Mouse (Mus musculus): ENCODE results near the gene 6030458C11Rik.

6030458C11Rik gene

GRCm38 (mm10) chr15:12824197-12824952 is at the start of gene 6030458C11Rik, which contains the start of gene Drosha:
Gene 6030458C11Rik, minus strand, starts transcription at chr15:12824649.
Gene Drosha, plus strand, starts transcription at chr15:12824815.
- DNase-seq (ENCODE audit: low read depth, low spot score): peak; percentile 100

- DNase-seq (ENCODE audit: low read depth, low spot score): no peak
These were observed 42.8 kb upstream of the 6030458C11Rik start for GRCm38 (mm10) chr15:12867269-12867668.

GRCm38 (mm10) chr15:12865595-12866314 is 41.3 kb upstream of the 6030458C11Rik start:
- no peak for DNase-seq (ENCODE audit: low read depth, low spot score)

GRCm38 (mm10) chr15:12863669-12864068 is 39.2 kb upstream of the 6030458C11Rik start:
- DNase-seq (ENCODE audit: low read depth, low spot score): peak; percentile 13

GRCm38 (mm10) chr15:12862061-12862460 is 37.6 kb upstream of the 6030458C11Rik start:
- peak; percentile 23 for DNase-seq (ENCODE audit: low read depth, low spot score)

GRCm38 (mm10) chr15:12858645-12859044 is 34.2 kb upstream of the 6030458C11Rik start:
- no peak for DNase-seq (ENCODE audit: low read depth, low spot score)

GRCm38 (mm10) chr15:12857840-12858516 is 33.5 kb upstream of the 6030458C11Rik start:
- DNase-seq (ENCODE audit: low read depth, low spot score): no peak

GRCm38 (mm10) chr15:12856780-12857179 is 32.3 kb upstream of the 6030458C11Rik start:
- no peak for DNase-seq (ENCODE audit: low read depth, low spot score)

GRCm38 (mm10) chr15:12853471-12853870 is 29.0 kb upstream of the 6030458C11Rik start:
- no peak for DNase-seq (ENCODE audit: low read depth, low spot score)

- no peak for DNase-seq (ENCODE audit: low read depth, low spot score)
These were observed 24.9 kb upstream of the 6030458C11Rik start for GRCm38 (mm10) chr15:12849373-12849772.

- DNase-seq (ENCODE audit: low read depth, low spot score): peak; percentile 80
These were observed 23.9 kb upstream of the 6030458C11Rik start for GRCm38 (mm10) chr15:12848196-12848975.

- no peak for DNase-seq (ENCODE audit: low read depth, low spot score)
These were observed 18.4 kb upstream of the 6030458C11Rik start for GRCm38 (mm10) chr15:12842833-12843232.

GRCm38 (mm10) chr15:12840737-12841136 is 16.3 kb upstream of the 6030458C11Rik start:
- no peak for DNase-seq (ENCODE audit: low read depth, low spot score)

GRCm38 (mm10) chr15:12834231-12834630 is 9.8 kb upstream of the 6030458C11Rik start:
- no peak for DNase-seq (ENCODE audit: low read depth, low spot score)

GRCm38 (mm10) chr15:12833385-12833784 is 8.9 kb upstream of the 6030458C11Rik start:
- DNase-seq (ENCODE audit: low read depth, low spot score): no peak

GRCm38 (mm10) chr15:12832599-12832998 is 8.2 kb upstream of the 6030458C11Rik start:
- no peak for DNase-seq (ENCODE audit: low read depth, low spot score)

GRCm38 (mm10) chr15:12829878-12830277 is 5.4 kb upstream of the 6030458C11Rik start:
- no peak for DNase-seq (ENCODE audit: low read depth, low spot score)

- no peak for DNase-seq (ENCODE audit: low read depth, low spot score)
These were observed 959 bp upstream of the 6030458C11Rik start for GRCm38 (mm10) chr15:12825408-12825807.

- peak; percentile 52 for DNase-seq (ENCODE audit: low read depth, low spot score)
These were observed 516 bp upstream of the 6030458C11Rik start for GRCm38 (mm10) chr15:12824965-12825364.

- no peak for DNase-seq (ENCODE audit: low read depth, low spot score)
These were observed 862 bp downstream of the 6030458C11Rik start for GRCm38 (mm10) chr15:12823455-12824119.
